Mouse (Mus musculus) testis, adult 2 months (tissue): ENCODE results near the gene Ulk4.

Experiments
- CTCF ChIP-seq: fragments of 200-500 bp; IDR thresholded peaks from 2 replicates; pipeline ENCODE4 v1.5.1; 2012; ENCODE audit warnings: low read depth, mild to moderate bottlenecking, inconsistent platforms, low read length, moderate library complexity; ENCODE audit not compliant: control insufficient read depth, insufficient read depth, insufficient replicate concordance
- POLR2A ChIP-seq: fragments of 200-500 bp; IDR thresholded peaks from 2 replicates; pipeline ENCODE4 v1.6.1; 2012; ENCODE audit warnings: low read depth, mild to moderate bottlenecking, inconsistent platforms, low read length, moderate library complexity; ENCODE audit not compliant: control insufficient read depth

DNA sequence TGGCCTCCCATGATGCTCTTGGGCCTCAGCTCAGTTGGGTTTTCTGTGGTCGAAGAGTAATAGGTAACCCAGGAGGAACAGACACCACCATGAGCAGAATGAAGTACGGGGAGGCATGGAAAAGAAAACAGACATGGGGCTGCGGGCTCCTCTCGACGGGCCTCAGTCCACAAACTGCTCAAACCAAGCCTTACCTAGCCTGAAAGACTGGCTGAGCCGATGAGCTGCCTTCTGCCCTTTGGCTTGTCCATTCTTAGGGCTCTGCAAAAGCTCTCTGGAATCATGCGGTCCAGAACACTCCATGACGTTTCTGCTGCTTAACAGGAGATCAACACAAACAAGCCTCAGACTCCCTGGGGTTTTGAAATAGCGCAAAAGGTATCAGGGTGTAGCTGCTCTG, 19.9 kb downstream of the Ulk4 start:
- no peak for TF ChIP-seq CTCF
- no peak for TF ChIP-seq POLR2A
